Mouse (Mus musculus) adrenal gland, postnatal 4 days (tissue): Measurements from ENCODE around the gene Tmem47. TPM values are rescaled to one million over a fixed set of nuclear protein-coding genes. Genes with fewer than 3 reads are reported as not detected.

Experiments
- DNase-seq, 2 experiments: peaks; one replicate each; pipeline ENCODE4 v3.0.0; 2021 to 2022; ENCODE audit warnings: low spot score in 2 of 2, mixed read lengths in 2 of 2
- long read RNA-seq, 2 experiments: library from polyadenylated mRNA; stranded (forward); transcript quantifications; one replicate each; pipeline ENCODE4 v2.0.0; 2021
- total RNA-seq, 2 experiments: library from RNA; stranded (reverse); gene quantifications; 2 replicates each; pipeline ENCODE4 v1.2.3; 2021

Tmem47 gene
- 10 to 100 TPM; 31.0 to 31.1 TPM for total RNA-seq
- long read RNA-seq, experiment 1, full-length matches to known transcripts = 16 of 17 reads
- long read RNA-seq, experiment 1, partial matches to known transcripts = 1 of 17 reads
- long read RNA-seq, experiment 1, other reads (novel, unspliced or antisense) = 0 of 17 reads
- long read RNA-seq, experiment 2, full-length matches to known transcripts = 58 of 63 reads
- long read RNA-seq, experiment 2, partial matches to known transcripts = 1 of 63 reads
- long read RNA-seq, experiment 2, other reads (novel, unspliced or antisense) = 4 of 63 reads

DNA sequence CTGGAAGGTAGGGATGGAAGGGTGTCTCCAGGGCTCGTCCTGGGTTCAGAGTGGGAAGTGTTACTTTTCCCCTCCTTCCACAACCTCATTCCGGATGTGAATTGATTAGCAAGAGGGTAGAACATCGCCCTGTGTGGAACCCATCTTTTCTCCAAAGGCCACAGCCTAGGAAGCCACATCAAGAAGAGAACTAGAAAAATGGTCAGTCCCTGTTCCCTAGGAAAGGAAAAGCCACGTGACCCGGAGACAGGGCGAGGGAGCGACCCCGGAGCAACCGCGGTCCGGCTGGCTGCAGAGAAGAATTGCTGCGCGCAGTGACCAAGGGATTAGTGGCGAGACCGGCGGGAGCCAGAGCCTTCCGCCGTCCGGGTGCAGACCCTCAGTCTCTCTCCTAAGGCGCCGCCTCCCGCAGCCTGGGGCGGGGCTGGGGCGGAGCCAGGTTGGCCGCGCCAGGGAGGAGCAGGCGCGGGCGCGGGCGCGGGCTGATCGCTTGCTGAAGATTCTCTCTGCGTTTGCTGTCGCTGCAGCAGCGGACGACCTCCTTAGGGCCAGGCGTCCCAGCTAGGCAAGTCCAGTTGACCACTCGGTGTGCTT, at the start of gene Tmem47:
Gene Tmem47 (plus strand): TSS at position 489 of the 594 bp plus-strand sequence.
- DNase-seq = peak; percentile 19 to 39

GRCm38 (mm10) chrX:81070804-81071461, 435 bp downstream of the Tmem47 start:
- DNase-seq = peak in 1 of 2 experiments; percentile 5

GRCm38 (mm10) chrX:81071746-81072640, 1.5 kb downstream of the Tmem47 start:
- DNase-seq = no peak

GRCm38 (mm10) chrX:81072651-81073050, 2.2 kb downstream of the Tmem47 start:
- DNase-seq = no peak

DNA sequence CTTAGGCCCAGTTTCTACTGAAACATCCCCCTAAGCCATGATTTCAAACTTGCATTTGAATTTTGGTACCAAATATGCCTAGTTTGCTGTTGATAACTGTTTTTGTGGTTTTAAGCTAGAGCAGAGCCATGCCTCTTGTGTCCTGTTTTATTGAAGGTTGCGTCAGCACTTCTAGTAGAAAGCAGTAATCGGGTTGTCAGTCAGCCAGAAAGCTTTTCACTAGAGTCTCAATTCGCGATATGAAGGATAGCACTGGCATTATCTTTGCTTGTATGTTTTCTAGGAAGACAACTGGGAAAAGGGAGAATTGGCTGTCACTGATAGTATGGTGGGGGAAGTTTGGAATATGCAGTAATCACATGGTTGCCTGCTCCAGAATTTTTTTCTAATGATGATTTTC, 3.3 kb downstream of the Tmem47 start:
- no peak for DNase-seq

DNA sequence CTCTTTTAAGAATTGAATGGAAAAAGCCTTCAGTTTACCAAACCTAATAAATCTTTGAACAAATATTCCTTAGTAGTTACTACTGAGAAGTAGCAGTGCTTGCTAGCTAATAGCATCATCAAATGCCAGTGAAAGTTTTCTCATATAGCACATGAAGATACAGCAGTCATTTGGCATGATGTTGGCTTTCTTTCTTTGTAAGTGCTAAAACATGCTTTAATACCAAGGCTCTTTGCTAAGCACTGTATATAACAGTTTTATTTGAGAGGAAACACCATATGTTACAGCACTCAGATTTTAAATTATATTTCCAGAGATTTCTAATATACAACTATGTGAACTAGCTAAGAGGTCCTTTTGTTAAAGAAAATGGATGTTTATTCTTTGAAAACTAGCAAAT, 8.0 kb downstream of the Tmem47 start:
- no peak for DNase-seq

- DNase-seq = no peak
These were observed 10.5 kb downstream of the Tmem47 start for GRCm38 (mm10) chrX:81080996-81081395.

GRCm38 (mm10) chrX:81085025-81085752, 14.7 kb downstream of the Tmem47 start:
- DNase-seq = no peak

DNA sequence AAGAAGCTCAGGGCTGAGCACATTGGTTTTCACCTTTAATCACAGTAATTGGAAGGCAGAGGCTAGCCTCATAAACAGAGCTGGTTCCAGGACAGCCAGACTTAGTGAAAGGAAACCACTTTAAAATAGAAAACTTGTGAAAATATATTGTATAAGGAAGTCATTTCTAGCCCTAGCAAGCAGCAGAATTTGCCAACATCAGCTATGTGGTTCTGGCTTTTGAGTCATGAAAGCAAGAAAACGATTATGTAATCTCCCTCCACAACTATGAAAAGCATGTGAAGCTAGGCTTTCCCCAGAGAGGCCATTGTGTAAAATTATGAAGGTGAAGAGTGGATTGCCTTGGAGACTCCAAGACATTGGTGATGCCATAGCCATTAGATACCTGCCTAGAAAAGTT, 76.9 kb downstream of the Tmem47 start:
- no peak for DNase-seq
